Mouse (Mus musculus) frontal cortex, adult 2 months (tissue): ENCODE measurements around the gene Nfu1. TPM values are rescaled to one million over a fixed set of nuclear protein-coding genes. Genes with fewer than 3 reads are reported as not detected.

ENCODE experiments used
- DNase-seq, 2 experiments: peaks; one replicate each; pipeline ENCODE4 v3.0.0; 2022; ENCODE audit warnings: low spot score in 1 of 2; ENCODE audit errors: extremely low spot score in 1 of 2
- polyA plus RNA-seq: library from polyadenylated mRNA; depleted of rRNA; stranded (reverse); fragments of >200 nt; gene quantifications from 2 replicates; pipeline ENCODE4 v1.2.3, GENCODE M21; 2012; rRNA removed

The Nfu1 gene
- polyA plus RNA-seq, 1 experiment: 110 TPM

DNA sequence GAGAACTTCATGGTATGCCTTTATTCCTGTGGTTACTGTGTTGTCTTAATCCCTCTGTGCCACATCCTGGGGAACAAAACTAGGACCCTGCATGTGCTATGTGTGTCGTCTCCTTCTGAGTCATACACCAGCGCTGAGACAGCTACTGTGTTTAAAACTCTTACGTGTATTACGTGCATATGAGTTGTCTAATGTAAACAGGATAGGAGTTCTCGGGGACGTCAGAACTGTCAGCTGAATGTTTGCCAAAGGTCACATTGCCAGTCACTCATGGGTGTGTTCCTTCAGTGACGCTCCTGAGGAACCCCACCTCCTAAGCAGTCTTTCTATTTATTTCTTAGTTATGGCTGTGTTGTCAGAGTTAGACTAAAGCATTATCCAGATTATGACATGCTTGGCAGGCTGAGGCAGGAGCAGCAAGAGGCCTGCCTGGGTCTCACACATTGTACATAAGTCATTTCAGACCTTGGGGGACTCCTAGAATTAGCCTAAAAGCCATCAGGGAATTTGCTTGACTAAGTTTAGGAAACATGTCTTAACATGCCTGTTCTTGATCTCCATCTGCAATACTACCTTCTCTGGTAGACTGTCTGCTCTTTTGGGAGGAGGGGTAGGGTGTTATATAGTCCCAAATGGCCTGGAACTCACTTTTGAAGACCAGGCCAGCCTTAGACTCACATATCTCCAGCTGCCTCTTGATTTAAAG, 60.3 kb downstream of the Nfu1 start:
- no peak for DNase-seq

DNA sequence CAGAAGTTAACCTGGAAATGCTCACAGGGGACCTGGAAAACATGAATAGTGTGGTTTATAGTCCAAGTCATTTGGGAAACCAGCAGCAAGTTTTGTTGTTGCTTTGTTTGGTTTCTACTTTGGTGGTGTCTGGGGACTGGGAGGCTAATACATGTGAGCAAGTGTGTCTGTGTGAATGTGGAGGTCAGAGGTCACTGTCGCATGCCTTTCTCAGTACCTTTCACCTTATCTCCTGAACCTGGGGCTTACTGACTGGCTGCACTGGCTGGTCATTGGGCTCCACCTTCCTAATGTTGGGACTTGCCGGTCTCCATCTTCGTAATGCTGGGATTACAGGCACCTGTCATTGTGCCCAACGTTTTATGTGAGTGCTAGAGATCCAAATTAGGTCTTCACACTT, 61.6 kb downstream of the Nfu1 start:
- no peak for DNase-seq

DNA sequence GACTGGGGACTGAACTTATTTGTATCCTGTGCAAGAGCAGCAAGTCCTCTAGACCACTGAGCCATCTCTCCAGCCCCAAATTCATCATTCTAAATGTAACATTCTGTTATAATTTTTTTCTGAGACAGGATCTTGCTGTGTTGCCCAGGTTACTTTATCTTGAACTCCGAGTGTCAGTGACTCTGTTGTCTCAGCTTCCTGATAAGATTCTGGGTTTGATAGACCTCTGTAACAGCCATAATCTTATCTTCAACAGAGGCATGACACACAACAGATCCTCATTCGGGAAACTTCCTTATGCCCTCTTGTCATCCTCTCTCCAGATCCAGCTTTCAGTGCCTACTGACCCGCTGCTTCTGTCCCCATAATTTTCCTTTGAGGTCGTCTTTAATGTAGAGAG, 63.7 kb downstream of the Nfu1 start:
- DNase-seq: no peak

DNA sequence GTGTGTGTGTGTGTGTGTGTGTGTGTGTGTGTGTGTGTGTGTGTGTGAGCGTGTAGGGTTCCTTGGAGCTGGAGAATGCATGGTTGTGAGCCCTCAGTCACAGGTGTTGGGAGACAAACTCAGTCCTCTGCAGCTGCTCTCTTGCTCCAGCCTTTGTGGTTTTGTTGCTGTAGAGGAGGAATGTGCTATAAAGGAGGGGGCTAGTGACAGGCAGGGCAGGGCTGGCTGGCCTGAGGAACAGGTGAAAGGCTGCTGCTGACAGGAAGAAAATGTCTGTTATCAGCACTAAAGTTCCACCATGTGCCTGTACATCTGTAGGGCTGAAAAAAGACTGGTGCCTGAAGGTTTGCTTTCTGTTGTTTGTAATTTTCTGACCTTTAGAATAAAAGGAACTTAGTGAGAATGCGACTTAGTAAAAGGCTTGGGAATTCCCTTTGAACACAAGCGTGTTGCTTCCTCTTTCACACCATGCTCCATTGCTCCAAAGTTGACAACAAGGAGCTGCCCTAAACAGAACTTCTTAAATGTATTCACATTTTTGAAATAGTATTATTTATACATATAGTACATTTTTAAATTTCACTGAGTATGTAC, 66.2 kb downstream of the Nfu1 start:
- DNase-seq: no peak

Other genes starting within 250 kb of the Nfu1 start
- gene Anxa4, start 215.7 kb upstream of the Nfu1 start, polyA plus RNA-seq: 4.1 and 5.5 TPM in 2 replicates
- gene Aak1, start 159.7 kb upstream of the Nfu1 start, polyA plus RNA-seq: 115 and 139 TPM in 2 replicates
- 25.5 and 29.4 TPM in 2 replicates for gene Gfpt1, start 33.6 kb downstream of the Nfu1 start, polyA plus RNA-seq
- gene D6Ertd527e, start 95.5 kb downstream of the Nfu1 start, polyA plus RNA-seq: 0.21 and 0.28 TPM in 2 replicates